Mouse (Mus musculus) forebrain, embryonic 15.5 days (tissue): ENCODE results near the gene Thpo. TPM values are rescaled to one million over a fixed set of nuclear protein-coding genes. Genes with fewer than 3 reads are reported as not detected.

Source experiments
- polyA plus RNA-seq: library from polyadenylated mRNA; unstranded; fragments of >200 nt; fragmentation: Nextera tagmentation; extraction: Ambion mirVana; gene quantifications from 2 replicates; pipeline ENCODE4 v1.2.1, GENCODE M21; 2015

Thpo gene
- polyA plus RNA-seq, 1 experiment from 2014 or later: 0.80 TPM

Other genes with a start within 250 kb of the Thpo start
- 96.8 and 98.9 TPM in 2 replicates for gene Eif2b5, start 235.7 kb downstream of the Thpo start, polyA plus RNA-seq
- gene Dvl3, start 217.5 kb downstream of the Thpo start, polyA plus RNA-seq: 33.3 and 33.7 TPM in 2 replicates
- 1,124 and 1,145 TPM in 2 replicates for gene Ap2m1, start 199.0 kb downstream of the Thpo start, polyA plus RNA-seq
- 74.0 and 74.5 TPM in 2 replicates for gene Abcf3, start 185.9 kb downstream of the Thpo start, polyA plus RNA-seq
- 4.3 and 5.3 TPM in 2 replicates for gene Vwa5b2, start 145.0 kb downstream of the Thpo start, polyA plus RNA-seq
- 16.3 and 18.9 TPM in 2 replicates for gene Eef1akmt4, start 122.9 kb downstream of the Thpo start, polyA plus RNA-seq
- not detected in 2 replicates for gene Gm49333, start 122.9 kb downstream of the Thpo start, polyA plus RNA-seq
- 30.5 and 34.0 TPM in 2 replicates for gene Alg3, start 122.8 kb downstream of the Thpo start, polyA plus RNA-seq
- gene Camk2n2, start 113.2 kb downstream of the Thpo start, polyA plus RNA-seq: 19.2 and 20.9 TPM in 2 replicates
- 11.9 and 12.7 TPM in 2 replicates for gene Ece2, start 104.7 kb downstream of the Thpo start, polyA plus RNA-seq
- gene Psmd2, start 82.9 kb downstream of the Thpo start, polyA plus RNA-seq: 379 and 388 TPM in 2 replicates
- 137 and 140 TPM in 2 replicates for gene Eif4g1, start 66.2 kb downstream of the Thpo start, polyA plus RNA-seq
- 51.8 and 54.4 TPM in 2 replicates for gene Fam131a, start 41.3 kb downstream of the Thpo start, polyA plus RNA-seq
- gene Polr2h, start 16.8 kb downstream of the Thpo start, polyA plus RNA-seq: 86.4 and 96.1 TPM in 2 replicates
- gene Clcn2, start 16.8 kb downstream of the Thpo start, polyA plus RNA-seq: 19.2 and 19.8 TPM in 2 replicates
- gene Chrd, start 1.4 kb downstream of the Thpo start, polyA plus RNA-seq: 3.5 and 3.7 TPM in 2 replicates